Mouse (Mus musculus) heart, adult 18-20 months (tissue): Measurements from ENCODE around the gene Pax7. TPM values are rescaled to one million over a fixed set of nuclear protein-coding genes. Genes with fewer than 3 reads are reported as not detected.
A peak's percentile ranks its signal among the peaks of the same experiment; 100 is the strongest.

Experiments used
- DNase-seq, 2 experiments: peaks; one replicate each; pipeline ENCODE4 v3.0.0; 2021 to 2022; ENCODE audit warnings: mixed read lengths in 1 of 2
- long read RNA-seq, 2 experiments: library from polyadenylated mRNA; stranded (forward); transcript quantifications; one replicate each; pipeline ENCODE4 v2.0.0; 2021
- total RNA-seq, 2 experiments: library from RNA; stranded (reverse); gene quantifications; 2 replicates each; pipeline ENCODE4 v1.2.3; 2021

The Pax7 gene
- total RNA-seq = not detected
- long read RNA-seq, experiment 1 = 0 reads
- long read RNA-seq, experiment 2 = 0 reads

GRCm38 (mm10) chr4:139833036-139833634, at the start of gene Pax7:
Gene Pax7 (minus strand): TSS chr4:139833528.
- no peak for DNase-seq

- DNase-seq = no peak
Measured at GRCm38 (mm10) chr4:139881796-139882195, 48.5 kb upstream of the Pax7 start.

- DNase-seq = no peak
Measured at GRCm38 (mm10) chr4:139879324-139879723, 46.0 kb upstream of the Pax7 start.

- no peak for DNase-seq
Measured at GRCm38 (mm10) chr4:139878443-139878842, 45.1 kb upstream of the Pax7 start.

GRCm38 (mm10) chr4:139877269-139877668, 43.9 kb upstream of the Pax7 start:
- DNase-seq = peak; percentile 32 to 65

- peak in 1 of 2 experiments; percentile 37 for DNase-seq
Measured at GRCm38 (mm10) chr4:139872595-139872994, 39.3 kb upstream of the Pax7 start.

GRCm38 (mm10) chr4:139871699-139872098, 38.4 kb upstream of the Pax7 start:
- no peak for DNase-seq

GRCm38 (mm10) chr4:139863218-139863617, 29.9 kb upstream of the Pax7 start:
- no peak for DNase-seq

GRCm38 (mm10) chr4:139858635-139859176, 25.4 kb upstream of the Pax7 start:
- peak; percentile 65 to 91 for DNase-seq

GRCm38 (mm10) chr4:139852219-139853035, 19.1 kb upstream of the Pax7 start:
- DNase-seq = no peak

- DNase-seq = no peak
Measured at GRCm38 (mm10) chr4:139851387-139851786, 18.1 kb upstream of the Pax7 start.

GRCm38 (mm10) chr4:139850547-139851170, 17.3 kb upstream of the Pax7 start:
- DNase-seq = no peak

GRCm38 (mm10) chr4:139843456-139843855, 10.1 kb upstream of the Pax7 start:
- DNase-seq = no peak

GRCm38 (mm10) chr4:139842919-139843318, 9.6 kb upstream of the Pax7 start:
- DNase-seq = no peak

- DNase-seq = no peak
Measured at GRCm38 (mm10) chr4:139840939-139841500, 7.7 kb upstream of the Pax7 start.

GRCm38 (mm10) chr4:139840442-139840841, 7.1 kb upstream of the Pax7 start:
- DNase-seq = no peak

GRCm38 (mm10) chr4:139836681-139837080, 3.4 kb upstream of the Pax7 start:
- no peak for DNase-seq

GRCm38 (mm10) chr4:139836196-139836595, 2.9 kb upstream of the Pax7 start:
- no peak for DNase-seq

GRCm38 (mm10) chr4:139833817-139834401, 581 bp upstream of the Pax7 start:
- no peak for DNase-seq

GRCm38 (mm10) chr4:139832281-139833035, 870 bp downstream of the Pax7 start:
- DNase-seq = no peak

- DNase-seq = no peak
Measured at GRCm38 (mm10) chr4:139831501-139832230, 1.7 kb downstream of the Pax7 start.
